Mouse (Mus musculus): ENCODE data around the gene Armc9. TPM values are rescaled to one million over a fixed set of nuclear protein-coding genes. Genes with fewer than 3 reads are reported as not detected.

Armc9 gene
- total and polyA plus RNA-seq, 3 experiments = 10.9 to 15.5 (median 15.1) TPM

- Histone ChIP-seq H3K4me3 (replicated peaks in 1 of 3; ENCODE audit: low read depth in 2 of 3, low read length in 2 of 3, poor library complexity in 1 of 3) (no peak overlapping the region), H3K79me2 (replicated peaks; ENCODE audit: control insufficient read depth, extremely low read depth, insufficient read depth, poor library complexity, severe bottlenecking) (no peaks in the 10 kb centered on the region), H3K27ac (ENCODE audit: insufficient read depth, low read depth) (no peak overlapping the region), H3K9me3 (replicated peaks; ENCODE audit: low read length) (no peaks in the 10 kb centered on the region), H3K9ac (ENCODE audit: insufficient read depth, low read depth) (no peak overlapping the region), H3K27me3 (replicated peaks) (no peaks in the 10 kb centered on the region), H3K4me2 (ENCODE audit: insufficient read depth, low read depth, poor library complexity, severe bottlenecking) (no peak overlapping the region), H3K4me1 (ENCODE audit: control insufficient read depth in 1 of 2, insufficient read depth in 2 of 2) (peaks cover 4 to 19% of the 10 kb centered on the region in 2 experiments; a peak in 3 of 4 replicates), H3K36me3 (replicated peaks in 1 of 2; ENCODE audit: control insufficient read depth in 1 of 2, insufficient read depth in 1 of 2, low read length in 1 of 2) (no peaks in the 10 kb centered on the region)
- no peak for TF ChIP-seq ELF1 (IDR thresholded peaks at IDR 0.05; ENCODE audit: low read depth, low read length)
- no peak for TF ChIP-seq ZMIZ1 (IDR thresholded peaks at IDR 0.05; ENCODE audit: low read depth, low read length)
- TF ChIP-seq ZKSCAN1 (IDR thresholded peaks at IDR 0.05; ENCODE audit: borderline replicate concordance, low read depth, low read length) = no peak
- TF ChIP-seq CHD1 (IDR thresholded peaks at IDR 0.05; ENCODE audit: low read depth, low read length) = no peak
- TF ChIP-seq USF1 (IDR thresholded peaks at IDR 0.05; ENCODE audit: low read depth, low read length) = no peak
- no peak for TF ChIP-seq ZC3H11A (IDR thresholded peaks at IDR 0.05; ENCODE audit: low read depth, low read length)
- no peak for TF ChIP-seq POLR2A (IDR thresholded peaks at IDR 0.05; ENCODE audit: low read depth, low read length)
- TF ChIP-seq ETS1 (conservative IDR thresholded peaks at IDR 0.05; ENCODE audit: low read depth, low read length) = no peak
- no peak for TF ChIP-seq TCF12 (IDR thresholded peaks at IDR 0.05; ENCODE audit: low read depth, low read length)
- no peak for TF ChIP-seq RAD21 (IDR thresholded peaks at IDR 0.05; ENCODE audit: low read depth, low read length)
- no peak for TF ChIP-seq POLR2AphosphoS2 (IDR thresholded peaks at IDR 0.05; ENCODE audit: low read depth, low read length)
- no peak for TF ChIP-seq KAT2A (IDR thresholded peaks at IDR 0.05; ENCODE audit: insufficient replicate concordance, low read length)
- in situ Hi-C loops (cut with MboI; ENCODE audit: low pct_ligation_motif_present, low pct_unique_long_range_greater_than_20kb, low sequenced_read_pairs) = no loop called here
- dilution Hi-C loops (cut with MboI; ENCODE audit: extremely low pct_ligation_motif_present, extremely low pct_unique_long_range_greater_than_20kb, low sequenced_read_pairs) = no loop called here
- no peak for DNase-seq (ENCODE audit: extremely low read depth)
Measured at GRCm38 (mm10) chr1:86269190-86269508, 114.6 kb downstream of the Armc9 start.

DNA sequence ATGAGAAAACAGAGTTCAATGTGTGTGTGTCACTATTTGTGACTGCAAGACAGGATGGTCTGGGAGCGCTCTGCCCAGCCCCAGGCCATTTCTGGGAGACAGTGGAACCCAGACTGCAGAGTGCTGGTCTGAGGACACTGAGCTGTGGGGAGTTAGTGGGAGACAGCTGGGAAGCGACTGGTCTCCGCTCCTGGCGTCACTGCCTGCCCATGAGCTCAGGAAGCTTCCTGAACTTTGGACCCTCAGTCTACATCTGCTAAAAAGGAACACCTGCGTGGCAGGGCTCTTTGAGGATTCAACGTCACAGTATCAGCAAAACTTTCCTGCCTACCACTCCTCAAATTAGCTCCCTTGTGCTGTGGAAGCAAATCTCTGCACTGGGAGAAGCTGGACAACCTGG, 117.1 kb downstream of the Armc9 start:
- in situ Hi-C loops (cut with MboI; ENCODE audit: low pct_ligation_motif_present, low pct_unique_long_range_greater_than_20kb, low sequenced_read_pairs) (no loop called here), dilution Hi-C loops (cut with MboI; ENCODE audit: extremely low pct_ligation_motif_present, extremely low pct_unique_long_range_greater_than_20kb, low sequenced_read_pairs) (no loop called here)
- no peak for TF ChIP-seq RCOR1 (conservative IDR thresholded peaks at IDR 0.05; ENCODE audit: low read depth, low read length)
- no peak for TF ChIP-seq CHD1 (IDR thresholded peaks at IDR 0.05; ENCODE audit: low read depth, low read length)
- TF ChIP-seq SIN3A (IDR thresholded peaks at IDR 0.05; ENCODE audit: low read length) = no peak
- TF ChIP-seq JUND (conservative IDR thresholded peaks at IDR 0.05; ENCODE audit: low read depth, low read length) = no peak
- TF ChIP-seq ELF1 (IDR thresholded peaks at IDR 0.05; ENCODE audit: low read depth, low read length) = no peak
- no peak for TF ChIP-seq USF2 (conservative IDR thresholded peaks at IDR 0.05; ENCODE audit: low read depth, low read length)
- TF ChIP-seq MAFK (IDR thresholded peaks at IDR 0.05; ENCODE audit: insufficient replicate concordance, low read length) = no peak
- no peak for TF ChIP-seq GABPA (IDR thresholded peaks at IDR 0.05; ENCODE audit: insufficient replicate concordance, low read depth, low read length)
- no peak for TF ChIP-seq MAX (IDR thresholded peaks at IDR 0.05; ENCODE audit: low read length)
- no peak for TF ChIP-seq ZNF384 (IDR thresholded peaks at IDR 0.05; ENCODE audit: low read depth, low read length)
- TF ChIP-seq JUN (IDR thresholded peaks at IDR 0.05; ENCODE audit: insufficient read depth, low read depth, low read length) = no peak
- Histone ChIP-seq H3K4me2 (ENCODE audit: insufficient read depth, low read depth, poor library complexity, severe bottlenecking) (no peak overlapping the region), H3K27me3 (replicated peaks) (no peaks in the 10 kb centered on the region), H3K36me3 (replicated peaks in 1 of 2; ENCODE audit: control insufficient read depth in 1 of 2, insufficient read depth in 1 of 2, low read length in 1 of 2) (no peaks in the 10 kb centered on the region), H3K4me1 (ENCODE audit: control insufficient read depth in 1 of 2, insufficient read depth in 2 of 2) (peaks cover 0 to 2% of the 10 kb centered on the region in 2 experiments; a peak in 1 of 4 replicates), H3K9me3 (replicated peaks; ENCODE audit: low read length) (no peaks in the 10 kb centered on the region), H3K9ac (ENCODE audit: insufficient read depth, low read depth) (no peak overlapping the region), H3K4me3 (replicated peaks in 1 of 3; ENCODE audit: low read depth in 2 of 3, low read length in 2 of 3, poor library complexity in 1 of 3) (no peak overlapping the region), H3K79me2 (replicated peaks; ENCODE audit: control insufficient read depth, extremely low read depth, insufficient read depth, poor library complexity, severe bottlenecking) (no peaks in the 10 kb centered on the region), H3K27ac (ENCODE audit: insufficient read depth, low read depth) (no peak overlapping the region)
- no peak for DNase-seq (ENCODE audit: extremely low read depth)

Data from CH12.LX (cell line).